Mouse (Mus musculus) limb, embryonic 15.5 days (tissue): ENCODE data around the gene Ppp1r15b. TPM values are rescaled to one million over a fixed set of nuclear protein-coding genes. Genes with fewer than 3 reads are reported as not detected.

Experiments
- ATAC-seq: fragments of 200-750 bp; cut with Nextera tagmentation; 2 replicates; pipeline ENCODE4 v1.8.0; 2017; ENCODE audit warnings: low read depth, moderate TSS enrichment; ENCODE audit not compliant: insufficient number of reproducible peaks, low FRiP score, low TSS enrichment
- H3K27ac ChIP-seq: fragments of 300-500 bp; sonication (generic); 2 replicates; pipeline ENCODE4 v1.5.1; 2015; ENCODE audit warnings: moderate library complexity, mild to moderate bottlenecking, inconsistent platforms
- H3K27me3 ChIP-seq: fragments of 300-500 bp; sonication (generic); 2 replicates; pipeline ENCODE4 v1.6.1; 2015; ENCODE audit warnings: inconsistent platforms
- H3K36me3 ChIP-seq: fragments of 300-500 bp; sonication (generic); 2 replicates; pipeline ENCODE4 v1.6.1; 2015; ENCODE audit warnings: inconsistent platforms
- H3K4me1 ChIP-seq: fragments of 300-500 bp; sonication (generic); 2 replicates; pipeline ENCODE4 v1.6.1; 2015; ENCODE audit warnings: inconsistent platforms
- H3K4me2 ChIP-seq: fragments of 300-500 bp; sonication (generic); 2 replicates; pipeline ENCODE4 v1.6.1; 2015; ENCODE audit warnings: mild to moderate bottlenecking, inconsistent platforms
- H3K4me3 ChIP-seq: fragments of 300-500 bp; sonication (generic); 2 replicates; pipeline ENCODE4 v1.5.1; 2015; ENCODE audit warnings: mild to moderate bottlenecking, inconsistent platforms
- H3K9ac ChIP-seq: fragments of 300-500 bp; sonication (generic); 2 replicates; pipeline ENCODE4 v1.6.1; 2015; ENCODE audit warnings: inconsistent platforms
- H3K9me3 ChIP-seq: fragments of 300-500 bp; sonication (generic); 2 replicates; pipeline ENCODE4 v1.6.1; 2016; ENCODE audit warnings: inconsistent platforms
- WGBS: fragments of 180-500 bp; shearing (Covaris S2); methylation state at CpG from one replicate; pipeline ENCODE4 v1.1.7; 2015; 5-methylcytosine and 5-hydroxymethylcytosine counted together
- polyA plus RNA-seq: library from polyadenylated mRNA; unstranded; fragments of >200 nt; fragmentation: Nextera tagmentation; extraction: Ambion mirVana; gene quantifications from 2 replicates; pipeline ENCODE4 v1.2.1, GENCODE M21; 2015

The Ppp1r15b gene
- polyA plus RNA-seq, 1 experiment from 2014 or later = 34.5 TPM

DNA sequence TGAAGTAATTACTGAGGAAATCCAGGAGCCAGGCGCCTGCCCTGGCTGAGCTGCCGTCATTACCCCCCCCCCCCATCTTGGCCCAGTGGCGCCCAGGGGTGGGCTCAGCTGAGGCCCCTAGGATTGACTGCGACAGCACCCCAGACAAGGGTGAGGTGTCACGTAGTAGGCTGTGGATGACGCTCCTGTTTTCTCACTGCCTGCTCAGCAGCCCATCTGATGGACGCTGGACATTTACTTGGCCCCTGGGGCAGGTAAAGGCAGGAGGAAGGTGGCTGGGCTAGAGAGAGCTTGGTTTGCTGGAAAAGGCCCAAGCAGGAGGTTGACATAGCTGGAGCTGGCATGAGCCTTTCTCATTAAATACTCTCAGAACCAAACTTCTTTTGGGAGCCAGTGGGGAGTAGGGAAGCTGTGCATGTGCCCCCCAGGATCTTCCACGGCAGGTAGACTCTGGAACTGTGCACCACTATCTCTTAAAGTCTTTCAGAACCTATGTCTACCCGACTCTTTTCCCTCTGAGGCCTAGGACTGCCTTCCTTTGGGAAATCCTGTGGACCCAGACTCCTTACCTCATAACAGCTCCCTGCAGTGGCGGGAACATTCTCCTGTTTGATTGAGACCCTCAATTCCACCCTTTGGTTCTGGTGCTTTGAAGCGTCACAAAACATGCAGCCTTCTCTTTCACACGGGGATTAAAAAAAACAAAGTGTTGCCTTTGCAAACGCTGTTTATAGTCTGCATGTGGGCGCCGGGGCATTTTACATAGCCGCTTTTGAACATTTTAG, 52.4 kb downstream of the Ppp1r15b start:
- Histone ChIP-seq H3K27me3 (peaks cover 27% of the 10 kb centered on the region), H3K27ac (no peak overlapping the region), H3K4me3 (no peak overlapping the region), H3K9ac (no peak overlapping the region), H3K36me3 (no peaks in the 10 kb centered on the region), H3K9me3 (no peaks in the 10 kb centered on the region), H3K4me1 (peaks cover 37% of the 10 kb centered on the region), H3K4me2 (no peak overlapping the region)
- ATAC-seq = no peak
- WGBS = 32% methylated on average over 16 of the region's 16 CpGs

- no peak for ATAC-seq
- Histone ChIP-seq H3K9me3 (no peaks in the 10 kb centered on the region), H3K4me3 (no peak overlapping the region), H3K27me3 (peaks cover 5% of the 10 kb centered on the region), H3K27ac (no peak overlapping the region), H3K36me3 (no peaks in the 10 kb centered on the region), H3K4me2 (no peak overlapping the region), H3K4me1 (peaks cover 9% of the 10 kb centered on the region), H3K9ac (no peak overlapping the region)
- WGBS = 19% methylated on average over 4 of the region's 4 CpGs
Observed at GRCm38 (mm10) chr1:133187948-133188680, 57.2 kb downstream of the Ppp1r15b start.

DNA sequence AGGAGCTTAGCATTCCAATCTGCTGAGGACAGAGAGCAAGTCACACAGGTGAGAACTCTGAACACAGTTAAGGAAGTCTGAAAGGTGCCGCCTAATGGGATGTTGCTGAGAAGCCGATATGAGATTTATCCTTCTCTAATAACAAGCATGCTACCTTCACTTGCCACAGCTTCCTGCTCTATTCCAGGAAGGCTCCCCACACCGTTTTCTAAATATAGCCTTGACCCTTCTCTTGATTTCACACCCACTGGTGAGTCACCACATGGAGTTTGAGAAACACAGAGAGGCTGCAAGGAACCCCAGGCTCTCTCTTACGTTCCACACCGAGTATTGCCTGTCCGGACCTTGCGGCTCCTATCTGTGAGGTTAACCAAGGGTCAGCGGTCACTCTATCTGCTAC, 57.8 kb downstream of the Ppp1r15b start:
- no peak for ATAC-seq
- Histone ChIP-seq H3K4me3 (no peak overlapping the region), H3K36me3 (no peaks in the 10 kb centered on the region), H3K9ac (no peak overlapping the region), H3K27ac (no peak overlapping the region), H3K9me3 (no peaks in the 10 kb centered on the region), H3K27me3 (no peaks in the 10 kb centered on the region), H3K4me1 (0 out of 2 replicates have a peak, but pooled peaks cover 4% of the 10 kb centered on the region), H3K4me2 (no peak overlapping the region)
- 84% methylated on average over 8 of the region's 8 CpGs for WGBS

Other genes starting within 250 kb of the Ppp1r15b start
- 32.2 and 35.9 TPM in 2 replicates for gene Mdm4, start 100.6 kb upstream of the Ppp1r15b start, polyA plus RNA-seq
- gene Pik3c2b, start 85.5 kb upstream of the Ppp1r15b start, polyA plus RNA-seq = 6.8 and 7.5 TPM in 2 replicates
- 3.9 and 4.6 TPM in 2 replicates for gene Plekha6, start 33.1 kb downstream of the Ppp1r15b start, polyA plus RNA-seq
- not detected in 2 replicates for gene Golt1a, start 178.7 kb downstream of the Ppp1r15b start, polyA plus RNA-seq
- gene Kiss1, start 190.7 kb downstream of the Ppp1r15b start, polyA plus RNA-seq = not detected in 2 replicates
- 0.17 and 0.42 TPM in 2 replicates for gene Ren1, start 219.4 kb downstream of the Ppp1r15b start, polyA plus RNA-seq
- gene Etnk2, start 232.4 kb downstream of the Ppp1r15b start, polyA plus RNA-seq = 0.89 and 1.3 TPM in 2 replicates